In the genomic region with DNA sequence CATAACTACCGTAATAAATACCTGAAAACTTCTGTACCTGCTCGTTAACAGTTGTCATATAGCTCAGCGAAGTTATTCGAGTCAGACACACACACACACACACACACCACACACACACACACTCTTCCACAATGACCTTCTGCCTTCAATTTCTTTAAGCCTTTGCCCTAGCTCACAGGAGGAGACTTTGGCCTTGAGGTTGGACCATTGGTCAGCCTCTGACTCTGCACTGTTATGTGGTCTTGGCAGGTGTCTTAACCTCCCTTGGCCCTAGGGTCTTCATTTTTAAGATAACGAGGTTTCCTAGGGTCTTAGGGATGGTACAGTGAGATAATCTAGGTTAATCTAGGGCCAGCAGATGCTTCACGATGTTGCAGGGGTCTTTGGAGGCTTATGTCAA, we compare ENCODE assay signal across 13 mouse cellular contexts. TPM values are rescaled to one million over a fixed set of nuclear protein-coding genes. Genes with fewer than 3 reads are reported as not detected.
DNase-seq lines count a peak whose midpoint lies in the region; ATAC-seq lines count a peak whose summit lies in the region.
"Had no signal": no experiment of that assay in that cellular context is flagged by ENCODE, and none has a peak within 500 bp of the region (broad histone marks: within the 10 kb centered on the region; RNA-seq: fewer than 3 reads in every experiment).

No protein-coding gene starts in this region.

- H3K4me3 ChIP-seq in kidney, embryonic 14.5 days (ENCODE audit: low read length): no peak overlapping the region
- no peak overlapping the region for H3K4me3 ChIP-seq in midbrain, embryonic 11.5 days (ENCODE audit: low read depth, low read length)

- H3K4me2 ChIP-seq in kidney, embryonic 14.5 days (replicated peaks; ENCODE audit: low read depth, low read length): no peak overlapping the region
- no peak overlapping the region; the same call in 1 of the 2 replicates for H3K4me2 ChIP-seq in midbrain, embryonic 11.5 days

- WGBS in kidney, embryonic 14.5 days: 88% methylated on average over 6 of the region's 6 CpGs
- 88% methylated on average over 6 of the region's 6 CpGs for WGBS in midbrain, embryonic 11.5 days

- H3K27me3 ChIP-seq in kidney, embryonic 14.5 days (ENCODE audit: control insufficient read depth, insufficient read depth, low read length): peaks cover 5% of the 10 kb centered on the region; the same call in 1 of the 2 replicates
- H3K27me3 ChIP-seq in midbrain, embryonic 11.5 days (ENCODE audit: control insufficient read depth, insufficient read depth, low read length): peaks cover 8% of the 10 kb centered on the region

- H3K27ac ChIP-seq in kidney, embryonic 14.5 days (ENCODE audit: low read depth, low read length): no peak overlapping the region
- H3K27ac ChIP-seq in midbrain, embryonic 11.5 days (ENCODE audit: low read depth, low read length): no peak overlapping the region
- H3K27ac ChIP-seq: heart, embryonic 13.5 days; limb, embryonic 15.5 days had no signal

- no peaks in the 10 kb centered on the region for H3K36me3 ChIP-seq in kidney, embryonic 14.5 days (ENCODE audit: control insufficient read depth, insufficient read depth, low read length)
- H3K36me3 ChIP-seq in midbrain, embryonic 11.5 days (ENCODE audit: control insufficient read depth, insufficient read depth, low read length): no peaks in the 10 kb centered on the region
- H3K36me3 ChIP-seq: heart, embryonic 13.5 days; limb, embryonic 15.5 days had no signal

- DNase-seq in kidney, adult 11 months: peak; percentile 61
- peak; percentile 17 for DNase-seq in retina, postnatal 1 day
- no peak for DNase-seq in retina, embryonic 14.5 days (ENCODE audit: low spot score)
- DNase-seq in midbrain, embryonic 11.5 days (ENCODE audit: low spot score, missing footprints): no peak
- no peak for DNase-seq in cerebellum, adult 11 months
- DNase-seq: adrenal gland, postnatal 10 days; gastrocnemius, postnatal 10 days; layer of hippocampus, postnatal 36 days; lung, postnatal 4 days had no signal

- peaks cover 15% of the 10 kb centered on the region for H3K4me1 ChIP-seq in kidney, embryonic 14.5 days (ENCODE audit: control insufficient read depth, insufficient read depth, low read length)
- peaks cover 6% of the 10 kb centered on the region for H3K4me1 ChIP-seq in midbrain, embryonic 11.5 days (ENCODE audit: control insufficient read depth, insufficient read depth, low read length)

- H3K9me3 ChIP-seq in kidney, embryonic 14.5 days (ENCODE audit: control insufficient read depth, low read length): no peaks in the 10 kb centered on the region
- no peaks in the 10 kb centered on the region for H3K9me3 ChIP-seq in midbrain, embryonic 11.5 days (ENCODE audit: control insufficient read depth, low read length)
- H3K9me3 ChIP-seq: heart, embryonic 13.5 days; limb, embryonic 15.5 days had no signal

- no peak for ATAC-seq in kidney, embryonic 14.5 days (ENCODE audit: low FRiP score, low TSS enrichment)
- no peak for ATAC-seq in midbrain, embryonic 11.5 days (ENCODE audit: low FRiP score)
- ATAC-seq in erythroblast, adult 5-6 weeks (replicated peaks; ENCODE audit: low FRiP score, poor library complexity, severe bottlenecking): no peak

- no peak overlapping the region for H3K9ac ChIP-seq in kidney, embryonic 14.5 days (ENCODE audit: low read depth, low read length)
- 0 out of 2 replicates have a peak overlapping the region, but pooled peaks have one; percentile 12 for H3K9ac ChIP-seq in midbrain, embryonic 11.5 days (ENCODE audit: low read length)

RNA-seq across cellular contexts. Expression of gene Cgref1, which starts 1.0 kb away (rescaled TPM):
- 7.5 and 10.4 TPM in 2 replicates for polyA plus RNA-seq in kidney, embryonic 14.5 days (2014; fragmentation: Nextera tagmentation; extraction: Ambion mirVana)
- 6.7 and 8.5 TPM in 2 replicates for polyA plus RNA-seq in midbrain, embryonic 11.5 days (2014; fragmentation: Nextera tagmentation; extraction: Ambion mirVana)
- total RNA-seq in erythroblast, adult 5-6 weeks (2015; ENCODE audit: low replicate concordance): not detected in 2 replicates
- not detected in 2 replicates for total RNA-seq in erythroblast, adult 5-6 weeks (2017; ENCODE audit: low replicate concordance)

RNA-seq across cellular contexts. Expression of gene Preb, which starts 15.8 kb away (rescaled TPM):
- 97.6 and 99.5 TPM in 2 replicates for polyA plus RNA-seq in kidney, embryonic 14.5 days (2014; fragmentation: Nextera tagmentation; extraction: Ambion mirVana)
- polyA plus RNA-seq in midbrain, embryonic 11.5 days (2014; fragmentation: Nextera tagmentation; extraction: Ambion mirVana): 89.4 and 91.0 TPM in 2 replicates
- 12.7 and 21.9 TPM in 2 replicates for total RNA-seq in erythroblast, adult 5-6 weeks (2015; ENCODE audit: low replicate concordance)
- 10.6 and 27.0 TPM in 2 replicates for total RNA-seq in erythroblast, adult 5-6 weeks (2017; ENCODE audit: low replicate concordance)

RNA-seq across cellular contexts. Expression of gene Khk, which starts 23.1 kb away (rescaled TPM):
- polyA plus RNA-seq in kidney, embryonic 14.5 days (2014; fragmentation: Nextera tagmentation; extraction: Ambion mirVana): 29.7 and 31.4 TPM in 2 replicates
- 4.6 and 6.9 TPM in 2 replicates for polyA plus RNA-seq in midbrain, embryonic 11.5 days (2014; fragmentation: Nextera tagmentation; extraction: Ambion mirVana)
- 8.1 and 14.4 TPM in 2 replicates for total RNA-seq in erythroblast, adult 5-6 weeks (2015; ENCODE audit: low replicate concordance)
- total RNA-seq in erythroblast, adult 5-6 weeks (2017; ENCODE audit: low replicate concordance): 9.2 and 12.4 TPM in 2 replicates

RNA-seq across cellular contexts. Expression of gene Tcf23, which starts 24.1 kb away (rescaled TPM):
- 0.51 and 0.83 TPM in 2 replicates for polyA plus RNA-seq in kidney, embryonic 14.5 days (2014; fragmentation: Nextera tagmentation; extraction: Ambion mirVana)
- not detected in 2 replicates for polyA plus RNA-seq in midbrain, embryonic 11.5 days (2014; fragmentation: Nextera tagmentation; extraction: Ambion mirVana)
- total RNA-seq in erythroblast, adult 5-6 weeks (2015; ENCODE audit: low replicate concordance): not detected in 2 replicates
- total RNA-seq in erythroblast, adult 5-6 weeks (2017; ENCODE audit: low replicate concordance): not detected in 2 replicates

RNA-seq across cellular contexts. Expression of gene Emilin1, which starts 31.1 kb away (rescaled TPM):
- 170 and 191 TPM in 2 replicates for polyA plus RNA-seq in kidney, embryonic 14.5 days (2014; fragmentation: Nextera tagmentation; extraction: Ambion mirVana)
- 28.1 and 30.3 TPM in 2 replicates for polyA plus RNA-seq in midbrain, embryonic 11.5 days (2014; fragmentation: Nextera tagmentation; extraction: Ambion mirVana)
- total RNA-seq in erythroblast, adult 5-6 weeks (2015; ENCODE audit: low replicate concordance): 16.9 and 28.8 TPM in 2 replicates
- total RNA-seq in erythroblast, adult 5-6 weeks (2017; ENCODE audit: low replicate concordance): 6.5 and 8.1 TPM in 2 replicates

Comparison
In these comparisons a context has a peak if more than half of its experiments do, and no peak if none do; other contexts are left out.
1. DNase-seq: peak in kidney, adult 11 months (single experiment) and retina, postnatal 1 day (single experiment); none in retina, embryonic 14.5 days (single experiment), midbrain, embryonic 11.5 days (single experiment) and cerebellum, adult 11 months (single experiment).